Mouse (Mus musculus) C2C12 (cell line): Measurements from ENCODE around the gene Frg2f1.

ENCODE experiments used
- CEBPB ChIP-seq: IDR thresholded peaks from one replicate; pipeline ENCODE4 v1.6.1; 2011; ENCODE audit warnings: low read depth, mild to moderate bottlenecking, control low read depth, moderate library complexity
- CTCF ChIP-seq: IDR thresholded peaks from one replicate; pipeline ENCODE4 v1.5.1; 2011; ENCODE audit not compliant: control insufficient read depth, insufficient read depth, insufficient read length
- MAX ChIP-seq: IDR thresholded peaks from one replicate; pipeline ENCODE4 v1.6.1; 2011; ENCODE audit warnings: mild to moderate bottlenecking, control low read depth
- MYOD1 ChIP-seq: IDR thresholded peaks from one replicate; pipeline ENCODE4 v1.6.1; 2011; ENCODE audit warnings: low read depth; ENCODE audit not compliant: control insufficient read depth, insufficient read length
- MYOG ChIP-seq: IDR thresholded peaks from one replicate; pipeline ENCODE4 v1.6.1; 2011; ENCODE audit not compliant: control insufficient read depth, insufficient read length; ENCODE audit errors: extremely low read depth
- USF1 ChIP-seq: IDR thresholded peaks from one replicate; pipeline ENCODE4 v1.6.1; 2011; ENCODE audit warnings: low read depth, mild to moderate bottlenecking, control low read depth, moderate library complexity

- TF ChIP-seq USF1 (no peak), CTCF (no peak), MYOD1 (no peak), MYOG (no peak), MAX (no peak), CEBPB (no peak)
Observed at GRCm38 (mm10) chr4:119540533-119540890, 1.2 kb upstream of the Frg2f1 start.
